Mouse (Mus musculus): ENCODE data around the gene Cdyl.

The Cdyl gene

DNA sequence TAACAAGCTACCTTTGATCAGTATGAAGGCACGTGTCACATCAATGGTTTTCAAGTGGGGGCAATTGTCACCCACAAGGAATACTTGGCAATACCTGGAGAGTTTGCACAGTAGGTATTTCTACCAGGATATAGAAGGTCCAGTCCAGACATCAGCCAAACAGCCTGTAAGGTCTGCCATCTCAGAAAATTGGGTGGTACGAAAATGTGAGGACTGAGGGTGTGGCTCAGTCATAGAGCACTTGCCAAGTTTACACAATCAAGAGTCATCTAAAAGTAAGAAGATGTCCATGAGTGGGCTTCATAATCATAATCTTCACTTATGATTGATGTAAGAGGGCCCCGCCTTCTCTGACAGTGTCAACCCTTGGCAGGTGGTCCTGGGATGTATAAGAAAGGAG, 29.9 kb downstream of the Cdyl start:
- no peak for DNase-seq (ENCODE audit: low spot score)

DNA sequence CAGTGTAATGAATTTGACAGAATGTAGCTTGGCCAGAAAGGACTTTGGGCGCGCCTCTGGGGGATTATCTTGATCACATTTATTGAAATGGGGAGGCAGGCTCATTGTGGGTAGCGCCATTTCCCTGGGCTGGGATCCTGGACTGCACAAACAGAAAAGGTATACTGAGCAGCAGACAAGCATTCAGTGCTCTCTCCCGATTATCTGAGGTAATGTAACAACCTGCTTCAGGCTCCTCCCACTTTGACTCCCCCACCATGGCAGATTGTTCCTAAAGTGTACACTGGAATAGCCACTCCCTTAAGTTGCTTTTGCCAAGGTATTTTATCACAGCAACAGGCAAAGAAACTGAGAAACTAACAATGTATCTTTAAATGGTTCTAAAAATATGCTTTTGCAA, 58.0 kb downstream of the Cdyl start:
- DNase-seq (ENCODE audit: low spot score), result no peak

DNA sequence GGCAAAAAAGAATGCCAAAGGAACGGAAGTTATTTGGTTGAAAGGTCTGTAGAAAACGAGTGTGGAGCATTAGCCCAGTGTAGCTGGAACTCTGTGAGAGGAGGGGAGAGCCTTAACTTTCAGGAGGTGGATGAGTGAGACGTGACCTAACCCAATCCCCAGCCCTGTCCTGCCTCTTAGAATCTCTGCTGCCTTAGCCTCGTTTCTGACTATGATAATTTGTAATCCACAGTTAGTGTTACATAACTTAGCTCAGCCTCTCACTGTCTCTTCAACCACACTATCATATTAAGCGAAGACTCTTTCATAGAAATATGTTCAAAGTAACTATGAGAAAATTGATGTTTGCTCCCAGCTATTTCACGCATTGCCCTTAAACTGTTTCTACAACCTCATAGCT, 59.9 kb downstream of the Cdyl start:
- DNase-seq (ENCODE audit: low spot score), result no peak

GRCm38 (mm10) chr13:35723073-35723472, 63.4 kb downstream of the Cdyl start:
- DNase-seq (ENCODE audit: low spot score), result no peak

DNA sequence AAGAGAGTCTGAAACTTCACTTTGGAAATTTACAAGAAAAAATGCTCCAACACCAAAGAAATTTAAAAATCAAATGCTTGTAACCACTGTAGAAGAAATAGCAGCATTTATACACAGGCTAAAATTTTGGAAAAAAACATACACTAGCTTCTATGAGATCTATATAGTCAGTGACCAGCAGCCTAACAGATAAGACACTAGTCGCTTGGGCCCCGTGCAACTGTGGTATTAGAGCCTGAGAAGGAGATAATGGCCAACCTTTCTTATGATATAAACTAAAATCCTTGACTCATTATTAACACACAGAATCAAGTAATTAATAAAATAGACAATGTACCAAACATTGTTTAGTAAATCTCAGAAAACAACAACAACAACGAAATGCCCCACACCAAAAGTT, 66.4 kb downstream of the Cdyl start:
- no peak for DNase-seq (ENCODE audit: low spot score)

DNA sequence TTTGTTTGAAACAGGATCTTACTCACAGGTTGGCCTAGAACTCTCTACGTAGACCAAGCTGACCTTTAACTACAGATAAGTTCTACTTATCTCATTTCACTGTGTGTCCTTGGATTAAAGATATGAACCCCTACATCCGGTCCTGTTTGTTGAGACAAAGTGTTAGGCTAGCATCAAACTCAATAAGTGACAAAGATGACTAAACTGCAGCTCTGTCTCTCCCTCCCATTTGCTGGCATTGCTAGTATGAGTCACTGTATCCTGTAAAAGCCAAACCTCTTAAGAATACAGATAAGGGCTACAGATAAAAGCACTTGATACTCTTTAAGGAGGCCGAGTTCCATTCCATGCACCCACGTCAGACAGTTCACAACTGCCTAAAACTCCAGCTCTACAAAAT, 72.5 kb downstream of the Cdyl start:
- no peak for DNase-seq (ENCODE audit: low spot score)

- DNase-seq (ENCODE audit: low spot score), result no peak
These were observed 73.4 kb downstream of the Cdyl start for GRCm38 (mm10) chr13:35732891-35733596.

DNA sequence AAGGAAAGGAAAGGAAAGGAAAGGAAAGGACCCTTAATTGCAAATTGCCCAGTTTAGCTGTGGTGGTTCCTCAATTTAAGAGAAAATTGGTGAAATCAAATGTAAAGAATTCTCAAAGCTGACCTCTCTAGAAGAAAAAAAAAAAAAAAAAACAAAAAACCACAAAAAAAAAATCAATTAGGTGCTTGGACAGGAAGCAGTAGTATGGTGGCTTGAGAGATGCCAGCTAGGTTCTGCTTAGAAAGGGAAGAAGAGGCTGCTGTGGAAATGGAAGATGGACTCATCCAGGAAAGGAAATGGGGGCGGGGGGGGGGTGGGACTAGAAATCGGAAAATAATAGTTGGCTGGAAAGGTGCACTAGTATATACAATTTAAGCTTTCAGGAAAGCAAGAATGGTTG, 77.9 kb downstream of the Cdyl start:
- no peak for DNase-seq (ENCODE audit: low spot score)

DNA sequence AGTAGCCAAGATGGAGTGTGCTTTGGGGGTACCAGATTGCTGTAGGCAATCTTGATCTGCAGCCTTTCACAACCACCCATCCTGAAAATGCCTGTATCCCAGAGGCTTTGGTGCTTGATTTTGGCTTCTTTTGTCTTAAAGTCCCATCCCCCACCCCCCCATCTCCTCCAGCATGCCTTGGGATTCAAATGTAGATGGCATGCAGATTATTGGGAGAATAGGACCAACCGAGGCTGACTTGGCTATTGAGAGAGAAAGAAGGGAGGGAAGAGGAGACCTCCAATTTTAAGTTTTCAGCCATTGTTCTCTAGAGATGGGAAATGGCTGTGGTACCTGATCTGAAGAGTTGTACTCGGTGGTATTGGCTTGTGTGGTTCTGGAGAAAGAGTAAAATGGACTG, 78.6 kb downstream of the Cdyl start:
- no peak for DNase-seq (ENCODE audit: low spot score)

- DNase-seq (ENCODE audit: low spot score), result no peak
These were observed 79.8 kb downstream of the Cdyl start for GRCm38 (mm10) chr13:35739473-35739872.

- peak; percentile 79 for DNase-seq (ENCODE audit: low spot score)
These were observed 80.8 kb downstream of the Cdyl start for GRCm38 (mm10) chr13:35740301-35741039.

- peak; percentile 92 for DNase-seq (ENCODE audit: low spot score)
These were observed 81.5 kb downstream of the Cdyl start for GRCm38 (mm10) chr13:35741040-35741619.

- peak; percentile 41 for DNase-seq (ENCODE audit: low spot score)
These were observed 82.2 kb downstream of the Cdyl start for GRCm38 (mm10) chr13:35741620-35742421.

GRCm38 (mm10) chr13:35742696-35743095, 83.1 kb downstream of the Cdyl start:
- no peak for DNase-seq (ENCODE audit: low spot score)

- no peak for DNase-seq (ENCODE audit: low spot score)
These were observed 83.6 kb downstream of the Cdyl start for GRCm38 (mm10) chr13:35743196-35743595.

DNA sequence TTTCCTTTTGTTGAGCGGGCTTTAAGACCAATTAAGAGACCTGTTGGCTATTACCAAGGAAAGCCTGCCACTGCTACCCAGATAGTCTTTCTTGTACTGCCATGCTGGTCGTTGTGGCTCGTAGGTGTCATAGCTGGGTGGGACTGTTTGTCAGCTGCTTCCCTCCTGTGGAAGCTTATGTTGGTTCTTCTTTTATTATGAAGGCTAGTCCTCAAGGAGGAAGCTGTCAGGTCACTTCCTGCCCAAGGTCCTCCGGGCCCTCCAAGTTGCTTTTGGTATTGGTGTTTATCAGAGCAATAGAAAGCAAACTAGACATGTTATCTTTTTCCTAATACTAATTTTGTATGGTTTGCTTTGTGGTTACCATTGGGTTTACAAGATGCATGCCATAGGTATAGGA, 89.6 kb downstream of the Cdyl start:
- DNase-seq (ENCODE audit: low spot score), result no peak

DNA sequence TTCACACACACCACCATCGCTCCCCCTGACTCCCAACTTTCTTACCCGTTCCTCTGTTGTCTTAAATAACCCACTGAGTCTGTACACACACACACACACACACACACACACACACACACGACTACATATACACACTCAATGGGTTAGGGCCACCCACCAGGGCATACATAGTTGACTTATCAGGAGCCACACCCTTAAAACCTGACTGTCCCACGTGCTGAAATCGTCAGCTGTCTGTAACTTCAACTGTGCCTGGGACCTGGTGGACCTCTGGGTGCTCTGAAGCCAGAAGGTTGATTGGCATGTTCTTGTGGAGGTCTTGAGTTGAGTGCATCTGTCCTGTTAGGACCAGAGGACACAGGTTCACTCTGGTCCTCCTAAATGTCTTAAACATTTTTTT, 90.0 kb downstream of the Cdyl start:
- no peak for DNase-seq (ENCODE audit: low spot score)

DNA sequence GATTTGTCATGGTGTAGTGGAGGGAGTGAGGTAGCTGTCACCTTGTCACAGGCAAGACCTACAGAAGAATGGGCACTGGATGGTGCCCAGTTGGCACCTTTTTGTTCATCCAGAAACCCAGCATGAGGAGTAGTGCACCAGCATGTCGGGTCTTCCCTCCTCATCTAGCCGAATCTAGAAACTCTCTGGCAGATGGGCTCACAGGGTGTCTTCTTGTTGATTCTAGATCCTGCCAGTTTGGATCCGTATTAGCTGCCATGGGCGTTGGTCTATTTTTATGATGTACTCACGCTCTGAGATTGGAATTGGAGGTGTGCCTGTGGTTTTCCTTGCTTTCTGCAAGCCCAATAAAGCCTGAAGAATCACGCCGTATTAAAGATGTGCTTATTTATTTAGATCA, 92.4 kb downstream of the Cdyl start:
- DNase-seq (ENCODE audit: low spot score), result no peak

DNA sequence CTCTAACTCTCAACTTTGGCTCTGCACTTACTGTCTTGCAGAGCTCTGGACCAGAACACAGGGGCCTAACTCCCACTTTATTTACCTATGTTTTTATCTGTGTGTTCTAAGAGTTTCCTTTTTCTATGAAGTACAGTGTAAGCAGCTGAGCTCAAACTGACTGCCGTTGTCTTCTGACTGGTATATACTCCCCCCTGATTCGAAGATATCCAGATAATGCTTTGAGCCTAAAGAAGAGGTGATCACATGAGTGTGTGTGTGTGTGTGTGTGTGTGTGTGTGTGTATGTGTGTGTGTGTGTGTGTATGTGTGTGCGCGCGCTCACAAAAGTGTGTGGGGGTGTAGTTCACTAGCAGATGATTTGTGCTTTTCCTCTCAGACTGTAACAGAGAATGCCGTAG, 95.4 kb downstream of the Cdyl start:
- no peak for DNase-seq (ENCODE audit: low spot score)

DNA sequence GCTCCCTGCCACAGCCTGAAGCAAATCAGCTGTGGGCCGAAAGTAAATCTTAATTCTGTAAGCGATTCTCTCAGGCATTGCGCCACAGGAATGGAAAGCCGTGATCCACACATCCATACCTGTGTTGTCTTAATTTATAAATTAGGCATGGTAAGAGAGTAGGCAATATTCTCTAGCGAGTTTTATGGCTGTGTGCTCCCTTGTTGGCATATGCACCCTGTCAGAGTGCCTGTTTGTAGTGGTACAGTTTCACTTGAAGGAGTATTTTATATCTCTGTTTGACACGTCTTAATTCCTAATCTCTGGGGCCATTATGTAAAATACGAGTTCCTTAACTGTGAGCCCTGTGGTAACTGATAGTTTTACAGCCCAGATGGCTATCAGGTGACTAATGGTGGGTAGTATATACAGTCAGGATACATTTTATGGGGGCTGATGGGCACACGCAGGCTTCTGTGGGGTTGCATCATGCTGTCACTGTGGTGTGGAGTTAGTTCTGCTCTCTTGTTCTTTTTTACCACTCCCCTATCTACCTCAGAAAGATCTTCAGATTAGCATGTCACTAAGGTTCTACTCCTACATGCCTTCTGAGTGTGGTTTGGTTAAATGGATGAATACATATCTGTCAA, 96.1 kb downstream of the Cdyl start:
- DNase-seq (ENCODE audit: low spot score), result no peak

- DNase-seq (ENCODE audit: low spot score), result no peak
These were observed 97.0 kb downstream of the Cdyl start for GRCm38 (mm10) chr13:35756393-35757338.
